Mouse (Mus musculus) heart, postnatal 0 days (tissue): ENCODE results near the gene Cct8.

Source experiments
- CTCF ChIP-seq: IDR thresholded peaks from 2 replicates; pipeline ENCODE4 v1.5.1; 2016; ENCODE audit warnings: antibody characterized with exemption, control low read depth, low read depth
- EP300 ChIP-seq: IDR thresholded peaks from 2 replicates; pipeline ENCODE4 v1.6.1; 2016; ENCODE audit warnings: antibody characterized with exemption, low read depth

- no peak for TF ChIP-seq CTCF
- no peak for TF ChIP-seq EP300
Measured at GRCm38 (mm10) chr16:87512331-87512730, 16.7 kb upstream of the Cct8 start.
